15 mouse cellular contexts compared by ENCODE assay signal in the genomic region with DNA sequence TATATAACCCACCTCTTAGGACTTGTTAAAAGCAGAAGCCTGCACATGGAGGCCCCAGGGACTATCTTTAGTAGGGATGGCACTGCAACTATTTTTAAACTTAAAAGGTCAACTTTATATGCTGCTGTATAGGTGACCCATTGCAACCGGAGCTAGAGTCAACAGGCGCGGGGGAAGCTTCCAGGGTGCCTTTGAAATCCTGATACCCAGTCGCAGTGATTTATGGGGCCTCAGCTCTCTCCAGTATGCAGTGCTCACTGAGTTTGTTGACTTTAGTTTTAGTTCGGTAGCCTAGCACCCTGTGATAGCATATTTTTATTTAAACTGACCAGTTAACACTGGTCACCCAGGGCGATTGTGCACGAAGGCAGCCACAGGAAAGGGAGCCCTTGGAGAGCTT.
A peak's percentile ranks its signal among the peaks of the same experiment; 100 is the strongest.
DNase-seq lines count a peak whose midpoint lies in the region; ATAC-seq and TF ChIP-seq lines count a peak whose summit lies in the region.
"Had no signal": no experiment of that assay in that cellular context is flagged by ENCODE, and none has a peak within 500 bp of the region (broad histone marks: within the 10 kb centered on the region; RNA-seq: fewer than 3 reads in every experiment).

No protein-coding gene starts in this region.

- 39% methylated on average over 7 of the region's 7 CpGs for WGBS in heart, adult 2 months
- WGBS in lung, embryonic 14.5 days = 16% methylated on average over 7 of the region's 7 CpGs
- WGBS in stomach, embryonic 15.5 days = 32% methylated on average over 7 of the region's 7 CpGs
- 86% methylated on average over 7 of the region's 7 CpGs for WGBS in forebrain, embryonic 12.5 days

- TF ChIP-seq POLR2A in heart, adult 2 months (IDR thresholded peaks at IDR 0.05; ENCODE audit: insufficient read depth, low read depth, low read length) = no peak

- no peak overlapping the region for H3K4me2 ChIP-seq in lung, embryonic 14.5 days
- H3K4me2 ChIP-seq in stomach, embryonic 15.5 days = no peak overlapping the region
- no peak overlapping the region for H3K4me2 ChIP-seq in forebrain, embryonic 12.5 days
- H3K4me2 ChIP-seq: embryonic facial prominence, embryonic 12.5 days; neural tube, embryonic 12.5 days had no signal

- peaks cover 6% of the 10 kb centered on the region; the same call in 1 of the 2 replicates for H3K36me3 ChIP-seq in heart, adult 2 months (ENCODE audit: control insufficient read depth, insufficient read depth, low read length)
- no peaks in the 10 kb centered on the region for H3K36me3 ChIP-seq in lung, embryonic 14.5 days (ENCODE audit: insufficient read depth)
- H3K36me3 ChIP-seq in stomach, embryonic 15.5 days = no peaks in the 10 kb centered on the region
- no peaks in the 10 kb centered on the region for H3K36me3 ChIP-seq in forebrain, embryonic 12.5 days (replicated peaks)
- H3K36me3 ChIP-seq: embryonic facial prominence, embryonic 12.5 days; neural tube, embryonic 12.5 days had no signal

- intact Hi-C loops in heart, adult 2 months (cut with DNase I) = no loop called here
- intact Hi-C loops in heart, postnatal 10 days (cut with DNase I) = no loop called here

- TF ChIP-seq EP300 in heart, adult 2 months (IDR thresholded peaks at IDR 0.05; ENCODE audit: insufficient read depth, low read depth, low read length) = no peak

- ATAC-seq in lung, embryonic 14.5 days (ENCODE audit: insufficient read depth) = peak; percentile 33; the same call in 1 of the 2 replicates
- peak; percentile 76 for ATAC-seq in stomach, embryonic 15.5 days (ENCODE audit: insufficient read depth, low FRiP score, low read depth)
- no peak for ATAC-seq in forebrain, embryonic 12.5 days (ENCODE audit: low FRiP score)

- H3K9ac ChIP-seq in heart, adult 2 months (ENCODE audit: low read depth, low read length) = no peak overlapping the region
- H3K9ac ChIP-seq in lung, embryonic 14.5 days = no peak overlapping the region
- H3K9ac ChIP-seq in stomach, embryonic 15.5 days = no peak overlapping the region
- no peak overlapping the region for H3K9ac ChIP-seq in forebrain, embryonic 12.5 days
- H3K9ac ChIP-seq: embryonic facial prominence, embryonic 12.5 days; neural tube, embryonic 12.5 days had no signal

- peak overlapping the region; percentile 78 for H3K27ac ChIP-seq in heart, adult 2 months
- no peak overlapping the region for H3K27ac ChIP-seq in lung, embryonic 14.5 days (ENCODE audit: low read depth)
- H3K27ac ChIP-seq in stomach, embryonic 15.5 days = no peak overlapping the region
- no peak overlapping the region for H3K27ac ChIP-seq in forebrain, embryonic 12.5 days
- H3K27ac ChIP-seq: embryonic facial prominence, embryonic 12.5 days; neural tube, embryonic 12.5 days had no signal

- TF ChIP-seq CTCF in heart, adult 2 months (IDR thresholded peaks at IDR 0.05) = no peak
- no peak for TF ChIP-seq CTCF in lung, embryonic 14.5 days (IDR thresholded peaks at IDR 0.05; ENCODE audit: low read depth)

- no peak for DNase-seq in heart, adult 2 months
- no peak for DNase-seq in heart, postnatal 10 days
- no peak for DNase-seq in lung, embryonic 14.5 days
- no peak for DNase-seq in lung, postnatal 10 days
- peak; percentile 26 for DNase-seq in liver
- no peak for DNase-seq in spleen, adult 12 weeks (ENCODE audit: low spot score)
- DNase-seq: cerebellum, adult 2 months; kidney, adult 18-20 months; lung, adult 2 months; retina, postnatal 1 day had no signal

- H3K4me3 ChIP-seq in heart, adult 2 months = no peak overlapping the region
- H3K4me3 ChIP-seq in lung, embryonic 14.5 days (ENCODE audit: low read depth, low read length) = no peak overlapping the region
- no peak overlapping the region for H3K4me3 ChIP-seq in stomach, embryonic 15.5 days (replicated peaks)
- no peak overlapping the region for H3K4me3 ChIP-seq in forebrain, embryonic 12.5 days (replicated peaks)
- H3K4me3 ChIP-seq: embryonic facial prominence, embryonic 12.5 days; neural tube, embryonic 12.5 days had no signal

- H3K79me2 ChIP-seq in heart, adult 2 months (replicated peaks; ENCODE audit: control insufficient read depth, insufficient read depth, low read length) = peaks cover 1% of the 10 kb centered on the region; the same call in 1 of the 2 replicates

- H3K4me1 ChIP-seq in heart, adult 2 months (ENCODE audit: control insufficient read depth, insufficient read depth, low read length) = peaks cover 7% of the 10 kb centered on the region
- no peaks in the 10 kb centered on the region; the same call in none of the 2 replicates for H3K4me1 ChIP-seq in lung, embryonic 14.5 days (ENCODE audit: insufficient read depth)
- H3K4me1 ChIP-seq in stomach, embryonic 15.5 days = no peaks in the 10 kb centered on the region
- peaks cover 21% of the 10 kb centered on the region for H3K4me1 ChIP-seq in forebrain, embryonic 12.5 days

- no peaks in the 10 kb centered on the region for H3K27me3 ChIP-seq in heart, adult 2 months (ENCODE audit: control insufficient read depth, insufficient read depth, low read length)
- no peaks in the 10 kb centered on the region for H3K27me3 ChIP-seq in lung, embryonic 14.5 days (ENCODE audit: insufficient read depth, low read length)
- H3K27me3 ChIP-seq in stomach, embryonic 15.5 days (replicated peaks) = no peaks in the 10 kb centered on the region
- no peaks in the 10 kb centered on the region for H3K27me3 ChIP-seq in forebrain, embryonic 12.5 days
- H3K27me3 ChIP-seq: embryonic facial prominence, embryonic 12.5 days; neural tube, embryonic 12.5 days had no signal

- H3K9me3 ChIP-seq in lung, embryonic 14.5 days (ENCODE audit: low read depth, low read length) = no peaks in the 10 kb centered on the region
- no peaks in the 10 kb centered on the region for H3K9me3 ChIP-seq in stomach, embryonic 15.5 days
- H3K9me3 ChIP-seq in forebrain, embryonic 12.5 days = no peaks in the 10 kb centered on the region
- H3K9me3 ChIP-seq: embryonic facial prominence, embryonic 12.5 days; G1E; neural tube, embryonic 12.5 days had no signal
